Mouse (Mus musculus): Measurements from ENCODE around the gene Dis3l.
A peak's percentile ranks its signal among the peaks of the same experiment; 100 is the strongest.

Dis3l gene

GRCm38 (mm10) chr9:64341254-64341566 lies at the start of gene Dis3l:
Gene Dis3l (minus strand): TSS chr9:64341288.
- no peak for DNase-seq

- no peak for DNase-seq
Measured at GRCm38 (mm10) chr9:64389576-64390292, 48.6 kb upstream of the Dis3l start.

GRCm38 (mm10) chr9:64386466-64387211 lies 45.6 kb upstream of the Dis3l start:
- DNase-seq = peak; percentile 38

- peak; percentile 32 for DNase-seq
Measured at GRCm38 (mm10) chr9:64385511-64386465, 44.7 kb upstream of the Dis3l start, which contains the start of gene Megf11. Gene Megf11 (plus strand): TSS chr9:64385626.

- no peak for DNase-seq
Measured at GRCm38 (mm10) chr9:64383021-64383788, 42.1 kb upstream of the Dis3l start.

GRCm38 (mm10) chr9:64376380-64376779 lies 35.3 kb upstream of the Dis3l start:
- no peak for DNase-seq

GRCm38 (mm10) chr9:64371305-64371819 lies 30.3 kb upstream of the Dis3l start:
- no peak for DNase-seq

- DNase-seq = no peak
Measured at GRCm38 (mm10) chr9:64369871-64370270, 28.8 kb upstream of the Dis3l start.

- no peak for DNase-seq
Measured at GRCm38 (mm10) chr9:64361231-64361950, 20.3 kb upstream of the Dis3l start.

GRCm38 (mm10) chr9:64355627-64356026 lies 14.5 kb upstream of the Dis3l start:
- peak; percentile 65 for DNase-seq

GRCm38 (mm10) chr9:64351191-64351590 lies 10.1 kb upstream of the Dis3l start:
- DNase-seq = no peak

GRCm38 (mm10) chr9:64349490-64349889 lies 8.4 kb upstream of the Dis3l start:
- no peak for DNase-seq

- DNase-seq = no peak
Measured at GRCm38 (mm10) chr9:64347377-64347776, 6.3 kb upstream of the Dis3l start.

- no peak for DNase-seq
Measured at GRCm38 (mm10) chr9:64345931-64346330, 4.8 kb upstream of the Dis3l start.

GRCm38 (mm10) chr9:64343656-64344055 lies 2.6 kb upstream of the Dis3l start:
- no peak for DNase-seq

GRCm38 (mm10) chr9:64341671-64342070 lies 583 bp upstream of the Dis3l start:
- no peak for DNase-seq

- peak; percentile 65 for DNase-seq
Measured at GRCm38 (mm10) chr9:64340351-64341253, 486 bp downstream of the Dis3l start.

- no peak for DNase-seq
Measured at GRCm38 (mm10) chr9:64339361-64339760, 1.7 kb downstream of the Dis3l start.

GRCm38 (mm10) chr9:64335825-64336224 lies 5.3 kb downstream of the Dis3l start:
- DNase-seq = no peak

- DNase-seq = no peak
Measured at GRCm38 (mm10) chr9:64323976-64324375, 17.1 kb downstream of the Dis3l start.

Data from right cerebral cortex, adult 18-20 months (tissue).